Mouse (Mus musculus) stomach, postnatal 0 days (tissue): Measurements from ENCODE around the gene Foxf2. TPM values are rescaled to one million over a fixed set of nuclear protein-coding genes. Genes with fewer than 3 reads are reported as not detected.

Experiments
- ATAC-seq: fragments of 200-750 bp; cut with Nextera tagmentation; 2 replicates; pipeline ENCODE4 v1.8.0; 2017; ENCODE audit not compliant: low FRiP score, low TSS enrichment
- DNase-seq: peaks from one replicate; pipeline ENCODE4 v3.0.0-alpha.2; 2016; ENCODE audit warnings: low spot score
- H3K27ac ChIP-seq: fragments of 300-500 bp; sonication (generic); replicated peaks from 2 replicates; pipeline ENCODE4 v1.5.1; 2014; ENCODE audit warnings: mild to moderate bottlenecking, control low read depth
- H3K27me3 ChIP-seq: fragments of 300-500 bp; sonication (generic); 2 replicates; pipeline ENCODE4 v1.6.1; 2014; ENCODE audit warnings: low read length; ENCODE audit not compliant: control insufficient read depth, insufficient read depth
- H3K36me3 ChIP-seq: fragments of 300-500 bp; sonication (generic); 2 replicates; pipeline ENCODE4 v1.6.1; 2014; ENCODE audit warnings: low read length, mixed read lengths; ENCODE audit not compliant: control insufficient read depth, insufficient read depth
- H3K4me1 ChIP-seq: fragments of 300-500 bp; sonication (generic); replicated peaks from 2 replicates; pipeline ENCODE4 v1.6.1; 2014; ENCODE audit warnings: antibody characterized with exemption; ENCODE audit not compliant: control insufficient read depth, insufficient read depth
- H3K4me2 ChIP-seq: fragments of 300-500 bp; sonication (generic); replicated peaks from 2 replicates; pipeline ENCODE4 v1.6.1; 2014; ENCODE audit warnings: low read depth, mild to moderate bottlenecking, control low read depth, moderate library complexity
- H3K4me3 ChIP-seq: fragments of 300-500 bp; sonication (generic); 2 replicates; pipeline ENCODE4 v1.5.1; 2014; ENCODE audit warnings: low read depth, low read length, control low read depth
- H3K9ac ChIP-seq: fragments of 300-500 bp; sonication (generic); 2 replicates; pipeline ENCODE4 v1.6.1; 2014; ENCODE audit warnings: mild to moderate bottlenecking, low read length, control low read depth, mixed read lengths
- H3K9me3 ChIP-seq: fragments of 300-500 bp; sonication (generic); 2 replicates; pipeline ENCODE4 v1.6.1; 2016; ENCODE audit warnings: low read length; ENCODE audit not compliant: control insufficient read depth
- CTCF ChIP-seq: IDR thresholded peaks from 2 replicates; pipeline ENCODE4 v1.5.1; 2016; ENCODE audit warnings: antibody characterized with exemption, low read depth, mild to moderate bottlenecking, moderate library complexity
- EP300 ChIP-seq: optimal IDR thresholded peaks from 2 replicates; pipeline ENCODE3; 2016; ENCODE audit warnings: antibody characterized with exemption
- WGBS: fragments of 180-500 bp; shearing (Covaris S2); extraction: QIAGEN DNeasy Blood & Tissue Kit; methylation state at CpG from one replicate; pipeline ENCODE4 v1.1.7; 2014; 5-methylcytosine and 5-hydroxymethylcytosine counted together
- polyA plus RNA-seq: library from polyadenylated mRNA; unstranded; fragments of >200 nt; fragmentation: Nextera tagmentation; extraction: Ambion mirVana; gene quantifications from 2 replicates; pipeline ENCODE4 v1.2.1, GENCODE M21; 2015

Foxf2 gene
- polyA plus RNA-seq, 1 experiment from 2014 or later: 10.0 TPM

- Histone ChIP-seq H3K9me3 (no peaks in the 10 kb centered on the region), H3K36me3 (no peaks in the 10 kb centered on the region), H3K4me1 (no peaks in the 10 kb centered on the region), H3K27me3 (no peaks in the 10 kb centered on the region), H3K9ac (no peak overlapping the region), H3K27ac (no peak overlapping the region), H3K4me2 (no peak overlapping the region), H3K4me3 (no peak overlapping the region)
- no peak for TF ChIP-seq CTCF
- no peak for TF ChIP-seq EP300
- 66% methylated on average over 5 of the region's 5 CpGs for WGBS
- no peak for ATAC-seq
- DNase-seq: no peak
Measured at GRCm38 (mm10) chr13:31599576-31599975, 26.0 kb upstream of the Foxf2 start.

- no peaks in the 10 kb centered on the region for H3K9me3 ChIP-seq
- H3K27ac ChIP-seq: no peak overlapping the region
- no peak for DNase-seq
- no peak overlapping the region for H3K9ac ChIP-seq
- no peak overlapping the region for H3K4me3 ChIP-seq
- H3K27me3 ChIP-seq: no peaks in the 10 kb centered on the region
- TF ChIP-seq EP300 (no peak), CTCF (no peak)
- H3K4me2 ChIP-seq: no peak overlapping the region
- H3K36me3 ChIP-seq: no peaks in the 10 kb centered on the region
- H3K4me1 ChIP-seq: no peaks in the 10 kb centered on the region
- ATAC-seq: no peak
- 87% methylated on average over 6 of the region's 6 CpGs for WGBS
Measured at GRCm38 (mm10) chr13:31603964-31604363, 21.7 kb upstream of the Foxf2 start.

GRCm38 (mm10) chr13:31614724-31615465, 10.7 kb upstream of the Foxf2 start:
- Histone ChIP-seq H3K9ac (no peak overlapping the region), H3K4me2 (no peak overlapping the region), H3K27ac (no peak overlapping the region), H3K27me3 (peaks cover 3% of the 10 kb centered on the region; the same call in 1 of the 2 replicates), H3K9me3 (no peaks in the 10 kb centered on the region), H3K36me3 (no peaks in the 10 kb centered on the region), H3K4me3 (no peak overlapping the region), H3K4me1 (no peaks in the 10 kb centered on the region)
- no peak for ATAC-seq
- no peak for DNase-seq
- TF ChIP-seq CTCF (no peak), EP300 (no peak)
- WGBS: 29% methylated on average over 38 of the region's 38 CpGs

GRCm38 (mm10) chr13:31615561-31616165, 10.0 kb upstream of the Foxf2 start:
- ATAC-seq: no peak
- 41% methylated on average over 17 of the region's 17 CpGs for WGBS
- H3K9me3 ChIP-seq: no peaks in the 10 kb centered on the region

GRCm38 (mm10) chr13:31618001-31618400, 7.6 kb upstream of the Foxf2 start:
- ATAC-seq (no peak), DNase-seq (no peak)
- Histone ChIP-seq H3K27me3 (peaks cover 5% of the 10 kb centered on the region; the same call in 1 of the 2 replicates), H3K4me3 (peak overlapping the region; percentile 47), H3K4me2 (peak overlapping the region; percentile 69), H3K9me3 (no peaks in the 10 kb centered on the region), H3K27ac (no peak overlapping the region), H3K9ac (peak overlapping the region; percentile 41; the same call in 1 of the 2 replicates), H3K4me1 (no peaks in the 10 kb centered on the region), H3K36me3 (no peaks in the 10 kb centered on the region)
- 4% methylated on average over 12 of the region's 12 CpGs for WGBS
- TF ChIP-seq CTCF (no peak), EP300 (no peak)

More at GRCm38 (mm10) chr13:31615561-31616165, 10.0 kb upstream of the Foxf2 start:
- Histone ChIP-seq H3K27me3 (peaks cover 5% of the 10 kb centered on the region; the same call in 1 of the 2 replicates), H3K4me2 (no peak overlapping the region), H3K4me3 (no peak overlapping the region), H3K4me1 (no peaks in the 10 kb centered on the region), H3K9ac (no peak overlapping the region), H3K27ac (no peak overlapping the region), H3K36me3 (no peaks in the 10 kb centered on the region)
- TF ChIP-seq EP300 (no peak), CTCF (no peak)
- no peak for DNase-seq

- ATAC-seq: peak; percentile 61
- peak overlapping the region; percentile 69 for H3K4me2 ChIP-seq
- peak; percentile 82 for DNase-seq
- H3K36me3 ChIP-seq: no peaks in the 10 kb centered on the region
- no peak for TF ChIP-seq EP300
- peak; percentile 93 for TF ChIP-seq CTCF
- H3K4me3 ChIP-seq: peak overlapping the region; percentile 47
- H3K27ac ChIP-seq: peak overlapping the region; percentile 65; the same call in 1 of the 2 replicates
- no peaks in the 10 kb centered on the region for H3K9me3 ChIP-seq
- 2% methylated on average over 14 of the region's 14 CpGs for WGBS
- peaks cover 5% of the 10 kb centered on the region; the same call in 1 of the 2 replicates for H3K27me3 ChIP-seq
- H3K4me1 ChIP-seq: no peaks in the 10 kb centered on the region
- peak overlapping the region; percentile 38; the same call in 1 of the 2 replicates for H3K9ac ChIP-seq
Measured at GRCm38 (mm10) chr13:31618416-31618815, 7.2 kb upstream of the Foxf2 start.
